Mouse (Mus musculus): ENCODE data around the gene Kif3b. TPM values are rescaled to one million over a fixed set of nuclear protein-coding genes. Genes with fewer than 3 reads are reported as not detected.
A peak's percentile ranks its signal among the peaks of the same experiment; 100 is the strongest.

The Kif3b gene
- polyA plus RNA-seq, 1 experiment from 2014 or later: 1.8 TPM

DNA sequence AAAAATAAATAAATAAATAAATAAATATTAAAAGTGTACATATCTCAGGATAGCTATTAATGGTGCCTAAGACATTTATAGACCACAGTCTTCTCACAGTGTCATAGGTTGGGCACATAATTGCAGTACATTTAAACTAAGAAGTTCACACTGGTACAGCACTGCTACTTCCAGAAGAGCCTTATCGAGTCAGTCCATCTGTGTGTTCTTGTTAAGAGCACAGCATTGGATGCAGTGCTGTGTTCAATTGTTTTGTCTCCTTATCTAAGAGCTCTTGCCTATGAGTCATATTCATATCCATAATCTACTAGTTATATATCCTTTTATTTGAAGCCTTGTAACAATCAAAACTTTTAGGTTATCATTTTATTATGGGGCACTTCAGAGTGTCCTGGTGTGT, 89.3 kb downstream of the Kif3b start:
- no peak overlapping the region for H3K27ac ChIP-seq
- 55% methylated on average over 1 of the region's 1 CpGs for WGBS (ENCODE audit: insufficient replicate concordance)
- no peaks in the 10 kb centered on the region for H3K27me3 ChIP-seq
- H3K36me3 ChIP-seq: peaks cover 48% of the 10 kb centered on the region
- no peak overlapping the region for H3K4me2 ChIP-seq
- no peak overlapping the region for H3K4me3 ChIP-seq (replicated peaks)
- no peak overlapping the region for H3K9ac ChIP-seq
- H3K9me3 ChIP-seq (replicated peaks): no peaks in the 10 kb centered on the region
- DNase-seq (no peak), ATAC-seq (ENCODE audit: low read depth) (peak; percentile 59; the same call in 1 of the 2 replicates)
- H3K4me1 ChIP-seq (replicated peaks): peaks cover 16% of the 10 kb centered on the region

Other genes with a start within 250 kb of the Kif3b start
- gene Ccm2l, start 225.5 kb upstream of the Kif3b start, polyA plus RNA-seq (2015; fragmentation: Nextera tagmentation; extraction: Ambion mirVana): 0.83 and 0.92 TPM in 2 replicates
- gene Hck, start 182.9 kb upstream of the Kif3b start, polyA plus RNA-seq (2015; fragmentation: Nextera tagmentation; extraction: Ambion mirVana): 7.5 and 7.8 TPM in 2 replicates
- 29.3 and 35.6 TPM in 2 replicates for gene Tm9sf4, start 130.1 kb upstream of the Kif3b start, polyA plus RNA-seq (2015; fragmentation: Nextera tagmentation; extraction: Ambion mirVana)
- 3.0 and 3.1 TPM in 2 replicates for gene Tspyl3, start 66.0 kb upstream of the Kif3b start, polyA plus RNA-seq (2015; fragmentation: Nextera tagmentation; extraction: Ambion mirVana)
- 13.6 and 19.5 TPM in 2 replicates for gene Plagl2, start 50.0 kb upstream of the Kif3b start, polyA plus RNA-seq (2015; fragmentation: Nextera tagmentation; extraction: Ambion mirVana)
- 3.3 and 3.5 TPM in 2 replicates for gene Pofut1, start 49.9 kb upstream of the Kif3b start, polyA plus RNA-seq (2015; fragmentation: Nextera tagmentation; extraction: Ambion mirVana)
- gene Asxl1, start 54.4 kb downstream of the Kif3b start, polyA plus RNA-seq (2015; fragmentation: Nextera tagmentation; extraction: Ambion mirVana): 5.6 and 5.9 TPM in 2 replicates
- not detected in 2 replicates for gene 4930404H24Rik, start 201.4 kb downstream of the Kif3b start, polyA plus RNA-seq (2015; fragmentation: Nextera tagmentation; extraction: Ambion mirVana)
- gene Nol4l, start 238.6 kb downstream of the Kif3b start, polyA plus RNA-seq (2015; fragmentation: Nextera tagmentation; extraction: Ambion mirVana): 5.3 and 5.4 TPM in 2 replicates